Mouse (Mus musculus) liver, embryonic 12.5 days (tissue): ENCODE results near the gene Ppm1n. TPM values are rescaled to one million over a fixed set of nuclear protein-coding genes. Genes with fewer than 3 reads are reported as not detected.
"Not testable (repeated sequence)": the region's sequence is repeated elsewhere in the genome, so short reads cannot be mapped to it uniquely, and the experiment has no call there.

ENCODE experiments used
- ATAC-seq: fragments of 200-750 bp; cut with Nextera tagmentation; 2 replicates; pipeline ENCODE4 v1.8.0; 2017; ENCODE audit warnings: moderate number of reproducible peaks, mild to moderate bottlenecking, moderate library complexity
- H3K27ac ChIP-seq: fragments of 300-500 bp; sonication (generic); 2 replicates; pipeline ENCODE4 v1.5.1; 2016; ENCODE audit warnings: mild to moderate bottlenecking
- H3K27me3 ChIP-seq: fragments of 300-500 bp; sonication (generic); replicated peaks from 2 replicates; pipeline ENCODE4 v1.6.1; 2016; ENCODE audit warnings: mild to moderate bottlenecking, moderate library complexity
- H3K36me3 ChIP-seq: fragments of 300-500 bp; sonication (generic); 2 replicates; pipeline ENCODE4 v1.6.1; 2016; ENCODE audit warnings: mild to moderate bottlenecking, moderate library complexity
- H3K4me1 ChIP-seq: fragments of 300-500 bp; sonication (generic); 2 replicates; pipeline ENCODE4 v1.6.1; 2016
- H3K4me2 ChIP-seq: fragments of 300-500 bp; sonication (generic); 2 replicates; pipeline ENCODE4 v1.6.1; 2016; ENCODE audit warnings: mild to moderate bottlenecking, moderate library complexity
- H3K4me3 ChIP-seq: fragments of 300-500 bp; sonication (generic); 2 replicates; pipeline ENCODE4 v1.5.1; 2016; ENCODE audit warnings: mild to moderate bottlenecking, moderate library complexity
- H3K9ac ChIP-seq: fragments of 300-500 bp; sonication (generic); 2 replicates; pipeline ENCODE4 v1.6.1; 2016; ENCODE audit warnings: mild to moderate bottlenecking, moderate library complexity
- H3K9me3 ChIP-seq: fragments of 300-500 bp; sonication (generic); replicated peaks from 2 replicates; pipeline ENCODE4 v1.6.1; 2016; ENCODE audit warnings: mild to moderate bottlenecking, moderate library complexity
- WGBS: fragments of 180-500 bp; shearing (Covaris S2); methylation state at CpG from one replicate; pipeline ENCODE4 v1.1.7; 2016; ENCODE audit not compliant: insufficient replicate concordance; 5-methylcytosine and 5-hydroxymethylcytosine counted together
- polyA plus RNA-seq: library from polyadenylated mRNA; unstranded; fragments of >200 nt; fragmentation: Nextera tagmentation; extraction: Ambion mirVana; gene quantifications from 2 replicates; pipeline ENCODE4 v1.2.1, GENCODE M21; 2016

Ppm1n gene
- polyA plus RNA-seq, 1 experiment from 2014 or later: not detected

DNA sequence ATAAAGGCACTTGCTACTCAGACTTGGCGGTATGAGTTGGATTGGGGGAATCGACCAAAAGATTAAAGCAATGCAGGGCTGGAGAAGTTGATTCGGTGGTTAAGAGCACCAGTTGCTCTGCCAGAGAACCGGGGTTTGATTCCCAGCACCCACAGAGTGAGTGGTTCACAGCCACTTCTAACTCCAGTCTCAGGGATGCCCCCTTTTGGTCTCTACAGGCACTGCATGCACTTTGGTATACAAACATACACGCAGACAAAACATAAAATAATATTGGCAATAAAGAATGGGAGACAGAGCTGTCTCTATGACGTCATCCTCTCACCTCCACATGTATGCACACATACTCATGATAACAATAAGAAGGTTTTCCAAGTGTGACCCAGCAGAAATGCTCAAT, 17.2 kb upstream of the Ppm1n start:
- Histone ChIP-seq H3K4me2 (no peak overlapping the region), H3K27ac (no peak overlapping the region), H3K4me1 (peaks cover 38% of the 10 kb centered on the region), H3K4me3 (no peak overlapping the region), H3K9ac (no peak overlapping the region), H3K9me3 (no peaks in the 10 kb centered on the region; the same call in 1 of the 2 replicates), H3K27me3 (peaks cover 9% of the 10 kb centered on the region), H3K36me3 (no peaks in the 10 kb centered on the region)
- 74% methylated on average over 6 of the region's 6 CpGs for WGBS
- ATAC-seq: no peak

DNA sequence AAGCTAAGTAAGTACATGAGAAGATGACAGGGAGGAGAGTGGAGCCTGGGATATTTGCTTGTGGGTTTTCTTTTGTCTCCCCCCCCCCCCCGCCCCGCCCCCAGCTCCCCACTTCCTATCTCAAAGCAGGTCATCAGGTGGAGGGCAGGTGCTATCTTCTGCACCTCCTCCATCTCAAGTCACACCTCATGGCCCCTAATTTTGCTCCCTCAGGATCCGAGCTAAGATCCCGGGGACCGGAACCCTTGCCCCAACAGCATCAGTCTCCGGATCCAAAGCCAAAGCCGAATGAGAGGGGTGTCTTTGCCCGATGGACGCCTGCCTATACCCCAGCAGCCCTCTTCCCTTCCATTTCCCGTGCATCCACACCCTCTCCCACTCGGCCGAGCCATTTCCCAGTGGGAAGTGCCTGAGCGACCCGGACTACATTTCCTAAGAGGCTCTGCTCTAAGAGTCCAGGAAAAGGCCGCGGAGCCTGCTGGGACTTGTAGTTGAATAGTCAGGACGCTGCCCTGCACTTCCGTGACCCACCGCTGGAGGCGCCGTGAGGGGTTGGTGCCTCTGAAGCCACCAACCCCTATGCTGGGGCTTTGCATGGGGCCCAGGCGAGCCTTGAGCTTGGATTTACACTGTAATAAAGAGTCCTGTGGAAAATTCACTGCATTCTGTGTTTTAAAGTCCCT, 15.8 kb upstream of the Ppm1n start:
- WGBS: 11% methylated on average over 22 of the region's 22 CpGs
- ATAC-seq: peak; percentile 35
- peak overlapping the region; percentile 71 for H3K4me2 ChIP-seq
- H3K27me3 ChIP-seq: no peaks in the 10 kb centered on the region
- H3K27ac ChIP-seq: no peak overlapping the region
- H3K9me3 ChIP-seq: no peaks in the 10 kb centered on the region; the same call in 1 of the 2 replicates
- peak overlapping the region; percentile 62 for H3K9ac ChIP-seq
- H3K4me1 ChIP-seq: peaks cover 44% of the 10 kb centered on the region
- H3K36me3 ChIP-seq: no peaks in the 10 kb centered on the region
- H3K4me3 ChIP-seq: peak overlapping the region; percentile 51

DNA sequence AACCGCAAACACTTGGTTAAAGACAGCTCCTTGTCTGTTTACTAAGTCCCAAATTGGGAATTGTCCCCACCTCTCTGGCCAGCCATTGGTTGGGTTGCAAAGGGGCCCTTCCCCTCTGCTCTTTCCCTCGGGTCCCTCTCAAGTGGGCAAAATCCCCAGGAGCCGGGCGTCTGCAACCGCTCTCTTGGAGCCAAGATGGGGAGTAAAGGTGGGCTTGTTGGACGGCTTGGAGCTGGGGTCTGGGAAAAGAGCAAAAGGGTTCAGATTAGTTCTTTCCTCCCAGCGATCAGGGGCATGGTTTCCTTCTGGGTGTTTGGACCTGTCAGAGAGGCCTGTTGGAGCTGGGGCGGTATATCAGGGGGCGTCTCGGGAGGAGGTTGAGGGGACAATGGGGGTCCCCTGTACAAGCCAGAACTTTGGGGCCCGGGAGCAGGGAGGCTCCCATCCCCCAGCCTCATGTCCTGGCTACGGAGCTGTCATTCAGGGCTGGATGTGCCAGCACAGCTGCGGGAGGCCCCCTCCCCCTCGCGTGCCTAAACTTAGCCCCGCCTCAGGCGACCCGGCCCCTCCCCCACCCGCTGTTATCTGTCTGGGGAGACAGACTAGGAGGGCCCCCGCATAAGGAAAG, 11.2 kb upstream of the Ppm1n start:
- peak overlapping the region; percentile 81 for H3K27ac ChIP-seq
- under 1% methylated on average over 20 of the region's 20 CpGs for WGBS
- no peaks in the 10 kb centered on the region for H3K36me3 ChIP-seq

DNA sequence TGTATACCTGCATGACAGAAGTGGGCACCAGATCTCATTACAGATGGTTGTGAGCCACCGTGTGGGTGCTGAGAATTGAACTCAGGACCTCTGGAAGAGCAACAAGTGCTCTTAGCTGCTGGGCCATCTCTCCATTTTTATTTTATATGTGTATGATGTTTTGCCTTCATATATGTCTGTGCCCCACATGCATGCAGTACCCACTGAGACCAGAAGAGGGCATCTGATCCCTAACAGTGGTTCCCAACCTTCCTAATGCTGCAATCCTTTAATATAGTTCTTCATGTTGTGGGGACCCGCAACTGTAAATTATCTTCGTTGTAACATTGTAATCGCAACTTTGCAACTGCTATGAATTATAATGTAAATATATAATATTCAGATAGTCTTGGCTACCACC, 4.9 kb upstream of the Ppm1n start:
- peaks cover 75% of the 10 kb centered on the region for H3K27me3 ChIP-seq
- H3K4me3 ChIP-seq: no peak overlapping the region
- H3K27ac ChIP-seq: no peak overlapping the region
- H3K9me3 ChIP-seq: no peaks in the 10 kb centered on the region
- H3K4me1 ChIP-seq: peaks cover 27% of the 10 kb centered on the region
- 5% methylated on average over 4 of the region's 4 CpGs for WGBS
- no peak overlapping the region for H3K4me2 ChIP-seq
- no peaks in the 10 kb centered on the region for H3K36me3 ChIP-seq
- no peak for ATAC-seq
- H3K9ac ChIP-seq: no peak overlapping the region

More for the DNA sequence above, 11.2 kb upstream of the Ppm1n start:
- peaks cover 23% of the 10 kb centered on the region for H3K27me3 ChIP-seq
- peaks cover 47% of the 10 kb centered on the region for H3K4me1 ChIP-seq
- H3K9ac ChIP-seq: peak overlapping the region; percentile 70
- H3K4me3 ChIP-seq: peak overlapping the region; percentile 61
- ATAC-seq: peak; percentile 81
- H3K9me3 ChIP-seq: no peaks in the 10 kb centered on the region
- H3K4me2 ChIP-seq: peak overlapping the region; percentile 90

DNA sequence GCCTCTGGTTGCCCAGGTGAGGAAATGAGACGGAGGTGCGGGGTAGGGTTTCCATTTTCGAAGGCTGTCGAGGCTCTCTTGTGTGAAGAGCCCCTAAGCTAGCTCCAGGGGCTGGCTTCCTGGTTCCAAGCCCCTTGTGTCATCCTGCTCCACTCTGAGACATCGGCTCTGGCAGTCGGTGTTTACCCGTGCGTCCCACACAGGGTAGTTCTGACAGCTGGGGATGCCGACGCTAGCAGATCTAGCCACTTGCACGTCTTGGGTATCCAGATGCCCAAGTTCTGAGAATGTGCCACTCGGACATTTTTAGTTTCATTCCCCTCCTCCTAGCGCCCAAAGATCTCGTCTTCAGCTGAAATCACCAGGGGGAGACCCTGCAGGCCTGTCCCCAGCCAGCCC, 3.5 kb upstream of the Ppm1n start:
- WGBS: 31% methylated on average over 14 of the region's 14 CpGs
- H3K27me3 ChIP-seq: peaks cover 82% of the 10 kb centered on the region
- no peak for ATAC-seq
- peaks cover 36% of the 10 kb centered on the region for H3K4me1 ChIP-seq
- H3K9me3 ChIP-seq: no peaks in the 10 kb centered on the region
- H3K4me3 ChIP-seq: peak overlapping the region; percentile 66; the same call in 1 of the 2 replicates
- no peak overlapping the region for H3K27ac ChIP-seq
- peak overlapping the region; percentile 100 for H3K4me2 ChIP-seq
- no peak overlapping the region for H3K9ac ChIP-seq
- H3K36me3 ChIP-seq: no peaks in the 10 kb centered on the region

DNA sequence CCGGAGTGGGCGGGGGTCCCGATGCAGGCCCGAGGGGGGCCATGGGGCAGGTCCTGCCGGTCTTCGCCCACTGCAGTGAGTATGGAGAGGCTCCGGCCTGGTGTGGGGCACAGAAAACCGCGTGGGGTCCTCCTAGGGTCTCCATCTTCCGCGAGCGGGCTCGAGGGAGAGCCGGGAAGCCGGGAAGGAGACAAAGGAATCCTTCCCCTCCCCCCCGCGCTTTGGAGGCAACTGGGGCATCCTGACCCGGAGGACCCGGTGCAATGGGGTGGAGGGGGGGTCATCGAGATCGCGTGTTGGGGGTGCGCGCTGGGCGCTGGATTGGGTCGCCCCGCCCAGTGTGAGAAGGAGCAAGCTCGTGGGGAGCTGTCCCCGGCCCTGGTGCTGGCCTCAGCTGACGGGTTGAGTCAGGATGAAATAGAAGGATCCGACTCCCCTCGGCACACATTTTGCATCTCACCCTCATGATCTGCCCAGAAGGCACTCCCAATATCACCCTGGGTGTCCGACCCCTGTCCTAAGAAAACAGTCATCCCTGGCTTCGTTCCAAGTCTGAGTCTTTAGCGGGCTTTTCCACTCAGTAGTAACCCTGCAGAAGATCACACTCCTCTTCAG, 3.0 kb upstream of the Ppm1n start:
- Histone ChIP-seq H3K9ac (peak overlapping the region; percentile 66), H3K27ac (peak overlapping the region; percentile 60)
- WGBS: 1% methylated on average over 35 of the region's 35 CpGs

DNA sequence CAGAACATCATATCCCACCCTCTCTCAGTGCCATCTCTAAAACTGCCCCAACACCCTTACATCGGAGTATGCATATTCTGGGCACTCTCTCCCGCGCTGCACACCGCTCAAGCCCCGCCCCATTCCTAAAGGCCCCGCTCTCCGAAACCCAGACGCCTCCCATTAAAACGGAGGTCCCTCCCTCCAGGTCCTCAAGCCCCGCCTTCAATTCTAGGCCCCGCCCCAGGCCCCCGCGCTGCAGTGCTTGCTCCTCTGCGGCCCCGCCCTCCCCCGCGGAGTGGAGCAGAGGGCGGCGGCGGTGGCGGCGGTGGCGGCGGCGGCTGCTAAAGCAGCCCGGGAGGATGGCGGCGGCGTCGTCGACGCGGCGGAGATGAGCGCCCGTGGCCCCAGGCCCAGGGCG, 2.5 kb upstream of the Ppm1n start, which contains the start of gene Rtn2:
Rtn2 (plus strand) TSS at position 240 of the 400 bp plus-strand sequence.
- WGBS: under 1% methylated on average over 37 of the region's 37 CpGs
- ATAC-seq: peak; percentile 87
- peak within 1 kb of the TSS; percentile 66 for H3K4me3 ChIP-seq
- peak within 1 kb of the TSS; percentile 100 for H3K4me2 ChIP-seq
- H3K36me3 ChIP-seq: no peaks in the 10 kb centered on the region
- no peaks in the 10 kb centered on the region for H3K9me3 ChIP-seq
- peaks cover 36% of the 10 kb centered on the region for H3K4me1 ChIP-seq
- H3K27me3 ChIP-seq: peaks cover 88% of the 10 kb centered on the region
- peak within 1 kb of the TSS; percentile 70 for H3K27ac ChIP-seq
- H3K9ac ChIP-seq: peak within 1 kb of the TSS; percentile 66

More for the DNA sequence above, 3.0 kb upstream of the Ppm1n start:
- Histone ChIP-seq H3K27me3 (peaks cover 85% of the 10 kb centered on the region), H3K4me3 (peak overlapping the region; percentile 66), H3K9me3 (no peaks in the 10 kb centered on the region), H3K4me2 (peak overlapping the region; percentile 100), H3K4me1 (peaks cover 36% of the 10 kb centered on the region), H3K36me3 (no peaks in the 10 kb centered on the region)
- ATAC-seq: peak; percentile 45

DNA sequence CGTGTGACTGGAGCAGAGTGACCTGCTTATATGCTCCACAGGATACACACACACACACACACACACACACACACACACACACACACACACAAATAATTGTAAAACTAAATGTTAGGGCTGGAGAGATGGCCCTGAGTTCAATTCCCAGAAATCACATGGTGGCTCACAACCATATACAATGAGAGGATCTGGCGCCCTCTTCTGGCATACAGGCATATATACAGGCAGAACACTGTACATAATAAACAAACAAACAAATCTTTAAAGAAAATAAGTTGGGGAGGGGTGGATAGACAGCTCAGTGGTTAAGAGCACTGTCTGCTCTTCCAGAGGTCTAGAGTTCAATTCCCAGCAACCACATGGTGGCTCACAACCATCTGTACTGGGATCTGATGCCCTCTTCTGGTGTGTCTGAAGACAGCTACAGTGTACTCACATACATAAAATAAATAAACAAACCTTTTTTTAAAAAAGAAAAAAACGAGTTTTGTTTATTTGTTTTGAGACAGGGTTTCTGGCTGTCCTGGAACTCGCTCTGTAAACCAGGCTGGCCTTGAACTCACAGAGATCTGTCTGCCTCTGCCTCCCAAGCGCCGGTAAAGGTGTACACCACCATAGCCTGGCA, 1.9 kb upstream of the Ppm1n start:
- H3K27ac ChIP-seq: peak overlapping the region; percentile 70; the same call in 1 of the 2 replicates
- H3K4me2 ChIP-seq: peak overlapping the region; percentile 100
- peak overlapping the region; percentile 66 for H3K4me3 ChIP-seq
- not testable (repeated sequence) for H3K9ac ChIP-seq, H3K9me3 ChIP-seq, H3K36me3 ChIP-seq
- 22% methylated on average over 6 of the region's 6 CpGs for WGBS
- peak; percentile 42 for ATAC-seq
- peaks cover 88% of the 10 kb centered on the region for H3K27me3 ChIP-seq
- peaks cover 36% of the 10 kb centered on the region for H3K4me1 ChIP-seq

DNA sequence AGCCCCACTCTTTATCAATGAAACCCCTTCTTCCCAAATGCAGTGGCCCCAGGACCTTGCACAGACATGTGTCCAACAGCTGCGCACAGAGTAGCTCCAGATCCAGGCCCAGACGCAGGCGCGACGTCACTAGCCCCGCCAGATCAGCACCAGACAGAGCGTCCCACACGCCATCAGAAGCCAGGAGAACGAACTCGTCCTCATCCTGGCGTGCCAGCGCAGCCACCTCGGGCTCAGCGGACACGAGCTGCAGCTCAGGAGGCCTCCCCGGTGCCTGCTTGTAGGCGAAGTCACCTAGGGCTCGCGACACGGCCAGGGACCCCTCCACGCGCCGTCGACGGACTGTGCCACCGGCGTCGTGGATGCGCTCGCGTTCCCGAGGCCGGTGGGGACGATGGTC, 812 bp downstream of the Ppm1n start:
- H3K27me3 ChIP-seq: peaks cover 74% of the 10 kb centered on the region
- no peaks in the 10 kb centered on the region for H3K9me3 ChIP-seq
- peak overlapping the region; percentile 24 for H3K4me3 ChIP-seq
- no peak overlapping the region for H3K9ac ChIP-seq
- H3K4me1 ChIP-seq: peaks cover 38% of the 10 kb centered on the region
- peak overlapping the region; percentile 50 for H3K4me2 ChIP-seq
- no peak for ATAC-seq
- no peaks in the 10 kb centered on the region for H3K36me3 ChIP-seq
- 5% methylated on average over 34 of the region's 34 CpGs for WGBS
- H3K27ac ChIP-seq: no peak overlapping the region

DNA sequence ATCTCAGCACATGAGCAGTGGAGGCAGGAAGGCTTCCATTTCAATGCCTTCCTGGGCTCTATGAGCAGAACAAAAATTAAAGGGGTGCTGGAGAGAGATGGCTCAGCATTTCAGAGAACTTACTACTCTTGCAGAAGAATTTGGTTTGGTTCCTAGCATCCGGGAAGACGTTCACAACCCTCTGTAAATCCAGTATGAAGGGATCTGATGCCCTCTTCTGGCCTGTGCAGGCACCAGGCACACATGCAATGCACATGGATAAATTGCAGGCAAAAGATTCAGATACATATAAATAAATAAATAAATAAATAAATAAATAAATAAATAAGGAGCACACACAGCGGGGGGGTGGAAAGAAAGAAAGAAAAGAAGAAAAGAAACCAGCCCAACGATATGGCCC, 3.6 kb downstream of the Ppm1n start:
- Histone ChIP-seq H3K4me2 (no peak overlapping the region), H3K27me3 (peaks cover 52% of the 10 kb centered on the region), H3K4me1 (peaks cover 31% of the 10 kb centered on the region), H3K9me3 (no peaks in the 10 kb centered on the region), H3K27ac (no peak overlapping the region), H3K4me3 (no peak overlapping the region), H3K9ac (no peak overlapping the region), H3K36me3 (no peaks in the 10 kb centered on the region)
- no peak for ATAC-seq
- 34% methylated on average over 4 of the region's 4 CpGs for WGBS

DNA sequence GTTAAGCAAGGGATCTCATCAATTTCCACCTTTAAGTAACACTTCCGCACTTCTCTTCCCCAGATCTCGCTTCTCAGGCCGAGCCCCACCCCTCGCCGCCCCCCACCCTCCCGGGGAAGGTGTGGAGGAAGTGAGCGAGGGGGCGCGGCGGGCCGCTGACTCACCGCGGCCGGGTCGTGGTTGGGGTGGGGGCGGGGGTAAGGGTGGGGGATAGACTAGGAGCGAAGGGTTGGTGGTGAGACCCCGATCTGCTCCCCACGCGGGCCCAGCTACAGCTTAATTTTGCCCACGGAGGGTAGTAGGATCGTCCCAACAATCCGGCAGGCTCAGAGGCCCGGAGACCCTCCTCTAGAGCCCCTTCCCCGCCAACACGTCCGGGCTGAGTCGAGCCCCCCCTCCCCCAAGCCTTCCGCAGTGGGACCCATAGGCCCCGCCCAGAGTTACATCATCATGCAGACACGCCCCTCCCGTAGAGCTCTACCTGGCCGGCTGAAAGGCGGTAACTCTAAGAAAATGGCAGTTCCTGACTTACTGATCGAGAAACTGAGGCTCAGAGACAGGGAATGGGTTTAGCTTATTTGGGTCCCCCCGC, 7.6 kb downstream of the Ppm1n start:
- Histone ChIP-seq H3K9me3 (no peaks in the 10 kb centered on the region), H3K27me3 (peaks cover 12% of the 10 kb centered on the region), H3K27ac (peak overlapping the region; percentile 97), H3K9ac (peak overlapping the region; percentile 92), H3K36me3 (peaks cover 12% of the 10 kb centered on the region), H3K4me2 (peak overlapping the region; percentile 99), H3K4me3 (peak overlapping the region; percentile 93), H3K4me1 (peaks cover 53% of the 10 kb centered on the region)
- peak; percentile 66 for ATAC-seq
- WGBS: 0% methylated on average over 36 of the region's 36 CpGs
